Mouse (Mus musculus) kidney, embryonic 14.5 days (tissue): ENCODE measurements around the gene Klhl18. TPM values are rescaled to one million over a fixed set of nuclear protein-coding genes. Genes with fewer than 3 reads are reported as not detected.

Source experiments
- ATAC-seq: fragments of 200-750 bp; cut with Nextera tagmentation; 2 replicates; pipeline ENCODE4 v1.8.0; 2017; ENCODE audit warnings: moderate number of reproducible peaks, mild to moderate bottlenecking, moderate TSS enrichment, moderate library complexity; ENCODE audit not compliant: low FRiP score, low TSS enrichment
- H3K27ac ChIP-seq: fragments of 300-500 bp; sonication (generic); 2 replicates; pipeline ENCODE4 v1.5.1; 2014; ENCODE audit warnings: low read depth, mild to moderate bottlenecking, low read length, moderate library complexity, mixed read lengths
- H3K27me3 ChIP-seq: fragments of 300-500 bp; sonication (generic); 2 replicates; pipeline ENCODE4 v1.6.1; 2014; ENCODE audit warnings: mild to moderate bottlenecking, low read length; ENCODE audit not compliant: control insufficient read depth, insufficient read depth
- H3K36me3 ChIP-seq: fragments of 300-500 bp; sonication (generic); 2 replicates; pipeline ENCODE4 v1.6.1; 2014; ENCODE audit warnings: low read length, mixed read lengths; ENCODE audit not compliant: control insufficient read depth, insufficient read depth
- H3K4me1 ChIP-seq: fragments of 300-500 bp; sonication (generic); 2 replicates; pipeline ENCODE4 v1.6.1; 2014; ENCODE audit warnings: low read length, mixed read lengths; ENCODE audit not compliant: control insufficient read depth, insufficient read depth
- H3K4me2 ChIP-seq: fragments of 300-500 bp; sonication (generic); replicated peaks from 2 replicates; pipeline ENCODE4 v1.6.1; 2014; ENCODE audit warnings: low read depth, mild to moderate bottlenecking, low read length
- H3K4me3 ChIP-seq: fragments of 300-500 bp; sonication (generic); 2 replicates; pipeline ENCODE4 v1.5.1; 2014; ENCODE audit warnings: mild to moderate bottlenecking, low read length
- H3K9ac ChIP-seq: fragments of 300-500 bp; sonication (generic); 2 replicates; pipeline ENCODE4 v1.6.1; 2014; ENCODE audit warnings: low read depth, mild to moderate bottlenecking, low read length, moderate library complexity
- H3K9me3 ChIP-seq: fragments of 300-500 bp; sonication (generic); 2 replicates; pipeline ENCODE4 v1.6.1; 2016; ENCODE audit warnings: low read length; ENCODE audit not compliant: control insufficient read depth
- WGBS: fragments of 180-500 bp; shearing (Covaris S2); extraction: QIAGEN DNeasy Blood & Tissue Kit; methylation state at CpG from one replicate; pipeline ENCODE4 v1.1.7; 2014; 5-methylcytosine and 5-hydroxymethylcytosine counted together
- polyA plus RNA-seq: library from polyadenylated mRNA; unstranded; fragments of >200 nt; fragmentation: Nextera tagmentation; extraction: Ambion mirVana; gene quantifications from 2 replicates; pipeline ENCODE4 v1.2.1, GENCODE M21; 2014

The Klhl18 gene
- polyA plus RNA-seq: 5.1 and 10.5 TPM in 2 replicates

DNA sequence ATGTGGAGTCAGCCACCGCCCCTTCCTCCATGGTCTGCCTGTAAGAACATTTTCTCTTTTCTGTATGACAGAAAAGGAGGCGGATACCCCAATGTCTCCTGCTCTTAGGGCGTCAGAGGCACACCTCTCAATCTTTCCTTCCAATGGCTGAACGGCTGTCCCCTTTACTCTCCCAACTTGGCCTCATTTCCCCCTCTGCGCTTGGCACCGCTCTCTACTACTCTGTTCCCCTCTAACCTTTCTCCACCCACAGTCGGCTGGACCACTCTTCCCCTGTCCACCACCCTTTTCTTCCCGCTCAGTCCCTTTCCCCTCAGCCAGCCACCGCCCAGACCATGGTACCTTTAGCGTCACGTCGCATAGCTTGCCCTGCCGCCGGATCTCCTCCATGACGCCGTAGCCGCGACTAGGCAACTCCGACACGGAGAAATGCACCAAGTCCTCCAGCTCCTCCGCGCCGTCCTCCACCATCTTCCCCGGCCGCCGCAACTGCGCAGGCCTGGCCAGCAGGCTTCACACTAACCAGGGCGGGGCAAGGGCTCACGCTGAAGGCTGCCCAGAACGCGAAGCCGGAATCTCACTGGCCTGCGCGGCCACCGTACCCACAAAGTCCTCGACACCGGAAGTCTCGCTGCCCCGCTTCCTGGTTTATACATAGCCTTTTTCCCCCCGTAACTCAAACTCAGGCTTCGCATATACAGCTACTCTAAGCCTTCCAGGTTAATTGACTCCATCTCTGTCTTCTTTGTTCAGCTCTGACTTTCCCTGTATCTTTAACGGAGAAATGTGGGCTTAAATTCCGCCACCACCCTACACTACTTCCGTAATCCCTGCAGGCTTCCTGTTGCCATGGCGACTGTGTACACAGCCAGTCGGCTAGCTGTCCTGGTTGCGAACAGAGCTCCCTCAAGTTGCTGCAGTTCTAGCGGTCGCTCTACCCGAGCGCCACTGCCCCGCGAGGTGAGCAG is at the start of gene Klhl18, which contains the start of gene Kif9:
TSS of gene Klhl18 (minus strand) at position 571 of the 968 bp plus-strand sequence.
TSS of gene Kif9 (plus strand) at position 835 of the 968 bp plus-strand sequence.
- no peaks in the 10 kb centered on the region for H3K9me3 ChIP-seq
- peak within 1 kb of the TSS; percentile 86 for H3K4me2 ChIP-seq
- no peaks in the 10 kb centered on the region; the same call in 1 of the 2 replicates for H3K36me3 ChIP-seq
- peaks cover 6% of the 10 kb centered on the region for H3K4me1 ChIP-seq
- WGBS: under 1% methylated on average over 53 of the region's 53 CpGs
- no peaks in the 10 kb centered on the region for H3K27me3 ChIP-seq
- H3K4me3 ChIP-seq: peak within 1 kb of the TSS; percentile 56
- H3K9ac ChIP-seq: peak within 1 kb of the TSS; percentile 61
- peak; percentile 98 for ATAC-seq
- H3K27ac ChIP-seq: peak within 1 kb of the TSS; percentile 76

DNA sequence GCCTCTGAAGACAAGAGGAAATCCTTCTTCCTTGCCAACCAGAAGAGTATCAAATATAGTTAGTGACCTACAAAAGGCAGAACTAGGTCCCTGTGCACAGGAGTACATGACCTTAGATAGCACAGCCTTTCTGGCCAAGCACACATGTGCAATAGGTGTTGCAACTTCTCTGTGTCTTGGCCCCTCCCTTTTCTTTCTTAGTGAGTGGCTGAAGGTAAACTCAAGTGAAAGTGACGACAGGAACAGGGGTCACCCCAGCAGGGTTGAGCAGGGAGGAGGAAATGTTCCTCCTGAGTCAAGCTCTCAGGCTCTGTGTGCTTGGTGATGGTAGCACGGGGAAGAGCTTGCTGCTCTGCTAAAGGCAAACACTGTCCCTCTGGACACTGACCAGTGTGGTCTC is 49.2 kb upstream of the Klhl18 start:
- 50% methylated on average over 2 of the region's 2 CpGs for WGBS
- Histone ChIP-seq H3K27ac (no peak overlapping the region), H3K4me3 (no peak overlapping the region), H3K9ac (no peak overlapping the region), H3K9me3 (no peaks in the 10 kb centered on the region), H3K36me3 (no peaks in the 10 kb centered on the region), H3K4me2 (no peak overlapping the region), H3K4me1 (no peaks in the 10 kb centered on the region), H3K27me3 (no peaks in the 10 kb centered on the region)
- no peak for ATAC-seq

DNA sequence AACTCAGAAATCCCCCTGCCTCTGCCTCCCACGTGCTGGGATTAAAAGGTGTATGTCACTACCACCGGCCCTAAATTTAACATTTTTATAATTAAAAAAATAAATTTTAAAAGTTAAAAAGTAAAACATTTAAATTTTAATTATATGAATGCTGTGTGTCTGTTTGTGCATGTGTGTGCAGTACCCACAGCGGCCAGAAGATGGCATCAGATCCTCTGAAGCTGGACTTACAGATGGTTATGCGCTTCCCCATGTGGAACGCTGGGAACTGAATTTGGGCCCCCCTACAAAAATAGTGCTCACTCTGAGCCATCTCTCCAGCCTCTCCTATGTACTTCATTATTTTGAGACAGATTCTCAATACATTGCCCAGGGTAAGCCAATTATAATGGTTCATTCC is 14.4 kb upstream of the Klhl18 start:
- Histone ChIP-seq H3K9me3 (peaks cover 8% of the 10 kb centered on the region), H3K4me3 (no peak overlapping the region), H3K4me1 (no peaks in the 10 kb centered on the region), H3K36me3 (no peaks in the 10 kb centered on the region), H3K27ac (no peak overlapping the region), H3K4me2 (no peak overlapping the region), H3K9ac (no peak overlapping the region), H3K27me3 (no peaks in the 10 kb centered on the region)
- WGBS: 62% methylated on average over 5 of the region's 5 CpGs
- ATAC-seq: no peak

DNA sequence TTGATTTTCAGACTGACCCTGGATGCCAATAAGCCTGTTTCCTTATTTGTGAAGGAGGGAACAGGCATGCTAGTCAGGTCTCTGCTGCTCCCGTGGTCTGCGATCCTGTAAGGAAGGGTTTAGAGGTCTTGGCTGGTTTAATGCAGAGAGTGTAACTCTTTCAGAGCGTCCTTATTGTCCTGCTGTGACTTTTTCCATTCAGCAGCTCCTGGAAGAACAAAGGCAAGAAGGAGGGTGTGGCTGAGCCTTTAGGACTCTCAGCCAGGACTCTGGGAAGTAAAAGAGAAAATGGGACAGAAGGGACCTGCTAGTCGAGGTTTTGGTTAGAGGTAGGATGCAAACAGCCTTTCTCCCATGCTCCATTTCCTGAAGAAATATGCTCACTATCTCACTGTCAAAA is 12.3 kb upstream of the Klhl18 start:
- Histone ChIP-seq H3K9me3 (peaks cover 8% of the 10 kb centered on the region), H3K4me2 (no peak overlapping the region), H3K27me3 (0 out of 2 replicates have a peak, but pooled peaks cover 2% of the 10 kb centered on the region), H3K4me1 (no peaks in the 10 kb centered on the region), H3K27ac (no peak overlapping the region), H3K4me3 (no peak overlapping the region), H3K9ac (no peak overlapping the region), H3K36me3 (no peaks in the 10 kb centered on the region)
- ATAC-seq: no peak
- WGBS: 46% methylated on average over 4 of the region's 4 CpGs

DNA sequence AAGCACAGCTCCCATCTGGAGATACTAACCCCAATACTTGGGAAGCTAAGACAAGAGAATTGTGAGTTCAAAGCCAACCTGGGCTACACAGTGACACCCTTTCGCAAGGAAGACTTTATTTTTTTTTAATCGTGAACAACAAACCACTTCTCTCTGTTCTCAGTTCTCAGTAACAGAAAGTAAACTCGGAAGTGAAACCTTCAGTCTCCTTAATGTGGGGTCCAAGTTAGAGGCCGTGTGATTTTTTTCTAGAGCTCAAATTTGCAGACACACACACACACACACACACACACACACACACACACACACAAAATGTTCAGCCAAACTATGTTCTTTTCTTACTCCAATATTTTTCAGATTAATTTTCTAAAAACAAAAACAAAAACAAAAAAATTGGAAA is 2.1 kb upstream of the Klhl18 start:
- H3K9ac ChIP-seq: no peak overlapping the region
- no peaks in the 10 kb centered on the region for H3K36me3 ChIP-seq
- H3K4me1 ChIP-seq: peaks cover 6% of the 10 kb centered on the region
- 82% methylated on average over 4 of the region's 4 CpGs for WGBS
- H3K4me2 ChIP-seq: no peak overlapping the region
- H3K27me3 ChIP-seq: no peaks in the 10 kb centered on the region
- ATAC-seq: no peak
- H3K9me3 ChIP-seq: no peaks in the 10 kb centered on the region
- H3K27ac ChIP-seq: no peak overlapping the region
- H3K4me3 ChIP-seq: no peak overlapping the region

DNA sequence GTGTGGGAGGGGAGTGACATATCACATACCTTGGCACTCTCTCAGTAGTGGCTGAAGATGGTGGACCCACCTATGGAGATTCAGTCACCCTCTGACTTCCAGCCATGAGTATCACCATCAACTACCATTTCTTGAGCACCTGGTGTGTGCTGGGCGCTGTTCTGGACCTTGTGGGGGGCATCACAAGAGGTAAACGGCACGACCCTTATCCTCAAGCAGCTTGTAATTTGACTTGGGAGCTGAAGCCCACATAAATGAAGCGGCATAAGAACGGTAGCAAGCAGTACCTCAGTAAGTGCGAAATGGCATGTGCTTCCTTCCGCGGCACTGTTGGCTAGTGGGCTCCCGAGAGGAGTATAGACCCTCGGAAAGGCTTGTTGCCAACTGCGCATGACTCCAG is 1.5 kb upstream of the Klhl18 start:
- H3K9me3 ChIP-seq: no peaks in the 10 kb centered on the region
- H3K27ac ChIP-seq: no peak overlapping the region
- H3K4me2 ChIP-seq: no peak overlapping the region
- no peak overlapping the region for H3K4me3 ChIP-seq
- H3K27me3 ChIP-seq: no peaks in the 10 kb centered on the region
- WGBS: 57% methylated on average over 11 of the region's 11 CpGs
- no peak overlapping the region for H3K9ac ChIP-seq
- H3K4me1 ChIP-seq: peaks cover 6% of the 10 kb centered on the region
- no peaks in the 10 kb centered on the region for H3K36me3 ChIP-seq
- ATAC-seq: no peak

DNA sequence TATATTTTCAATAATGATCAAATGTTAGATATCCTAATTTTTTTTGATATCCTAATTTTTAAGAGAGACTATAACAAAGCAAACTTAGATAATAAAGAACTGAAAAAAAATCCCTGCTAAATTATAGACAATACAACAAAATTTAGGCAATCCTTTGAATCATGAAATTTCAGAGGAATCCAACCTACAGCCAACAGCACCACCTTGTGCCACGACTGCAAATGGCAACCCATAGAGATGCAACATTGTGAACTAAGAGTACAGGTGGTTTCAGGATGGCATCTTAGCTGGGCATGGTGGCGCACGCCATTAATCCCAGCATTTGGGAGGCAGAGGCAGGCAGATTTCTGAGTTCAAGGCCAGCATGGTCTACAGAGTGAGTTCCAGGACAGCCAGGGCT is 10.3 kb downstream of the Klhl18 start:
- Histone ChIP-seq H3K4me2 (no peak overlapping the region), H3K4me1 (no peaks in the 10 kb centered on the region), H3K9me3 (no peaks in the 10 kb centered on the region), H3K9ac (no peak overlapping the region), H3K4me3 (no peak overlapping the region), H3K27ac (no peak overlapping the region), H3K36me3 (no peaks in the 10 kb centered on the region), H3K27me3 (no peaks in the 10 kb centered on the region)
- WGBS: 75% methylated on average over 3 of the region's 3 CpGs
- no peak for ATAC-seq

DNA sequence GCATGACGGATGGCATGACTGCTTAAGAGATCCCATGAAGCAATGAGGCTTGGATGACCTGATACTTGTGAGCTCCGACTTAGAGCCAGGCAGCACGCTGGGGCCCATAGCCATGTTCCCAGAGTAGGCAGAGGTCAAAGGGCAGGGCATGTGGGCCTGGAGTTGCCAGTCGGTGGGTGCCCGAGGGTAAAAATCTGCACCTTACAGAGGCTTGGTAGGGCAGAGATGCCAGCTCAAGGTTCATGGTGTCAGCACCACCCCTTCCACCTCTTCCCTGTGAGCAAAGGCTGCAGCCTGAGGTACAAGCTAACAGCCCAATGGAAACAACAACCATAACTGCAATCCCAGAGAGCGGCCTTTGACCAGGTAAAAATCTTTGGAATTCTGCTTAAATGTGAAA is 11.2 kb downstream of the Klhl18 start:
- Histone ChIP-seq H3K9ac (no peak overlapping the region), H3K4me3 (no peak overlapping the region), H3K4me2 (no peak overlapping the region), H3K4me1 (no peaks in the 10 kb centered on the region), H3K27me3 (no peaks in the 10 kb centered on the region), H3K9me3 (no peaks in the 10 kb centered on the region), H3K27ac (no peak overlapping the region), H3K36me3 (no peaks in the 10 kb centered on the region)
- ATAC-seq: no peak
- WGBS: 88% methylated on average over 6 of the region's 6 CpGs

DNA sequence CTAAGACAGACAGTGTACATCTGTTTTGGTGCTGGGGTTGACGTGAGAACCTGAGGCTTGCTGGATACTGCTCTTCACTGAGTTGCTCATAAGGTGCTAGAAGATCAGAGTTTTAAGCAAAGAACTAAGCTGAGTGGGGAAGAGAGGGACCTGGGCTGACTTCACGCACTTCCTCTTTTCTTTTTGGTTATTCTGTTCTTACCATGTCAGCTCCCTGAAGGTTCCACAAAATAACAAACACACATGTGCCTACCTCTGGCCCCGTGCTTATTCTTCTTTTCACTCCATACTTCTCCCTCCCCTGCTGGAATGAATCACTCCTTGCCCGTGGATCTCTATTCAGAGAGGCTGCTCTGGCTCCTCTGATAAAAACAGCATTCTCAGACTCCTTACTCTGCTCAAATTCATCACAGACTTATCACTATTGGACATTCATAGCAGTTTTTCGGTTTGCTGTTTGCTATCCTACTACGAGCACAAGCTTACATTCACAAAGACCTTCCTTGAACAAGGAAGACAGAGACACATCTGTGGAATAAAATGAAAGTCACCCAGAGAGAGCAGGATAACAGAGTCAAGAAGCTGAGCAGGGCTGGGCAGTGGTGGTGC is 12.4 kb downstream of the Klhl18 start:
- H3K27me3 ChIP-seq: no peaks in the 10 kb centered on the region
- H3K9ac ChIP-seq: no peak overlapping the region
- no peaks in the 10 kb centered on the region for H3K4me1 ChIP-seq
- H3K9me3 ChIP-seq: no peaks in the 10 kb centered on the region
- ATAC-seq: no peak
- 92% methylated on average over 6 of the region's 6 CpGs for WGBS
- no peaks in the 10 kb centered on the region for H3K36me3 ChIP-seq
- H3K4me3 ChIP-seq: no peak overlapping the region
- no peak overlapping the region for H3K4me2 ChIP-seq
- H3K27ac ChIP-seq: no peak overlapping the region
